Mouse (Mus musculus) neural tube, embryonic 11.5 days (tissue): ENCODE data around the gene Timm13. TPM values are rescaled to one million over a fixed set of nuclear protein-coding genes. Genes with fewer than 3 reads are reported as not detected.

Experiments
- ATAC-seq: fragments of 200-750 bp; cut with Nextera tagmentation; 2 replicates; pipeline ENCODE4 v1.8.0; 2017; ENCODE audit warnings: moderate number of reproducible peaks, mild to moderate bottlenecking, moderate TSS enrichment, moderate library complexity; ENCODE audit not compliant: insufficient read depth, low FRiP score, low TSS enrichment
- DNase-seq: peaks from one replicate; pipeline ENCODE4 v3.0.0-alpha.2; 2015; ENCODE audit warnings: low spot score
- H3K27ac ChIP-seq: fragments of 300-500 bp; sonication (generic); 2 replicates; pipeline ENCODE4 v1.5.1; 2014; ENCODE audit warnings: low read depth, mild to moderate bottlenecking, low read length
- H3K27me3 ChIP-seq: fragments of 300-500 bp; sonication (generic); 2 replicates; pipeline ENCODE4 v1.6.1; 2014; ENCODE audit warnings: mild to moderate bottlenecking, low read length, mixed read lengths; ENCODE audit not compliant: control insufficient read depth, insufficient read depth
- H3K36me3 ChIP-seq: fragments of 300-500 bp; sonication (generic); 2 replicates; pipeline ENCODE4 v1.6.1; 2014; ENCODE audit warnings: mild to moderate bottlenecking, low read length, moderate library complexity, mixed read lengths; ENCODE audit not compliant: control insufficient read depth, insufficient read depth
- H3K4me1 ChIP-seq: fragments of 300-500 bp; sonication (generic); 2 replicates; pipeline ENCODE4 v1.6.1; 2014; ENCODE audit warnings: low read length, mixed read lengths; ENCODE audit not compliant: control insufficient read depth, insufficient read depth
- H3K4me2 ChIP-seq: fragments of 300-500 bp; sonication (generic); 2 replicates; pipeline ENCODE4 v1.6.1; 2014; ENCODE audit warnings: low read depth, mild to moderate bottlenecking, moderate library complexity
- H3K4me3 ChIP-seq: fragments of 300-500 bp; sonication (generic); 2 replicates; pipeline ENCODE4 v1.5.1; 2014; ENCODE audit warnings: low read depth, low read length
- H3K9ac ChIP-seq: fragments of 300-500 bp; sonication (generic); 2 replicates; pipeline ENCODE4 v1.6.1; 2014; ENCODE audit warnings: mild to moderate bottlenecking, low read length
- H3K9me3 ChIP-seq: fragments of 300-500 bp; sonication (generic); 2 replicates; pipeline ENCODE4 v1.6.1; 2016; ENCODE audit warnings: low read length; ENCODE audit not compliant: control insufficient read depth
- WGBS: fragments of 180-500 bp; shearing (Covaris S2); extraction: QIAGEN DNeasy Blood & Tissue Kit; methylation state at CpG from one replicate; pipeline ENCODE4 v1.1.7; 2014; 5-methylcytosine and 5-hydroxymethylcytosine counted together
- polyA plus RNA-seq: library from polyadenylated mRNA; unstranded; fragments of >200 nt; fragmentation: Nextera tagmentation; extraction: Ambion mirVana; gene quantifications from 2 replicates; pipeline ENCODE4 v1.2.1, GENCODE M21; 2014

Timm13 gene
- polyA plus RNA-seq, 1 experiment from 2014 or later = 312 TPM

DNA sequence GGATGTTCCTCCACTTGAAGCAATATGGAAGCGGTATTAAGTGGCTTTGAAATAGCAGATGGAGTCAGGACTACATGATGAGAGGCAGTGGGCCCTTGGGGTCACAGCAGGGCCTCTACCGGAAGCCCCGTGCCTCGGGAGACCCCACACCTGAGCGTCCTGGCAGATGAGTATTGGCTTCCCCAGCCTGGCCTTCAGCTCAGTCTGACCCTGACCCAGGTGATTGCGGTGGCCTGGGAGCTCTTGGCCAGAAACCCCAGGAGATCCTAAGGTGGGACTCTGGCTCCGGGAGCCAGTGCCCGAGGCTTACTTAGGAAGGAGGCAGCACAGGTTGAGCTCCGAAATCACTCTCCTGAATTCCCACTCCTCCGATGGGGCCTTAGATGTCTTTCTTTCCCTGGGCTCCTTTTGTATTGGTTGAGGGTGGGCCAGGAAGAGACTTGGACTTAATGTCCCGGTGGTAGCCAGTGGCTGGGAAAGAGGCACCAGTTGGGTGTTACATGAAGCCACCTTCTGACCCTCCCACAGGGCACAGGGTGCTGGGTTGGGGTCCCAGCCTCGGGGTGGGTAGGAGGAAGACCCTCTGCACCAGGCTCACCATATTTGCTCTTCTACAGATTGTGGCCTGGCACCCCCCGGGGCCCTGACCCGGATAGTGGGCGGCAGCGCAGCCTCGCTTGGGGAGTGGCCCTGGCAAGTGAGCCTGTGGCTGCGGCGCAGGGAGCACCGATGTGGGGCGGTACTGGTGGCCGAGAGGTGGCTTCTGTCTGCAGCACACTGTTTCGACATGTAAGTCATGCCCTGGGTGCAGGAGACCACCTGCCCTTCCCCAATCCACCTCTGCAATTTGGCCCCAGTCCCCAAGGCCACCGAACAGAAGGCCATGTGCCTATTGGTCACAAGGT lies 3.9 kb downstream of the Timm13 start:
- no peak overlapping the region for H3K4me2 ChIP-seq
- 75% methylated on average over 24 of the region's 24 CpGs for WGBS
- no peaks in the 10 kb centered on the region for H3K36me3 ChIP-seq
- no peak for DNase-seq
- H3K9me3 ChIP-seq = no peaks in the 10 kb centered on the region
- H3K9ac ChIP-seq = no peak overlapping the region
- no peak overlapping the region for H3K4me3 ChIP-seq
- no peak overlapping the region for H3K27ac ChIP-seq
- peaks cover 6% of the 10 kb centered on the region for H3K4me1 ChIP-seq
- no peak for ATAC-seq
- H3K27me3 ChIP-seq = no peaks in the 10 kb centered on the region

- Histone ChIP-seq H3K4me2 (no peak overlapping the region), H3K9me3 (no peaks in the 10 kb centered on the region), H3K36me3 (no peaks in the 10 kb centered on the region), H3K9ac (no peak overlapping the region), H3K4me3 (no peak overlapping the region), H3K27ac (no peak overlapping the region), H3K27me3 (no peaks in the 10 kb centered on the region), H3K4me1 (peaks cover 6% of the 10 kb centered on the region)
- DNase-seq (no peak), ATAC-seq (no peak)
- WGBS = 82% methylated on average over 6 of the region's 6 CpGs
Measured at GRCm38 (mm10) chr10:80895697-80896096, 5.1 kb downstream of the Timm13 start.

- Histone ChIP-seq H3K27ac (no peak overlapping the region), H3K9ac (no peak overlapping the region), H3K9me3 (no peaks in the 10 kb centered on the region), H3K4me3 (no peak overlapping the region), H3K4me1 (peaks cover 6% of the 10 kb centered on the region), H3K27me3 (no peaks in the 10 kb centered on the region), H3K36me3 (no peaks in the 10 kb centered on the region), H3K4me2 (no peak overlapping the region)
- 84% methylated on average over 7 of the region's 7 CpGs for WGBS
- ATAC-seq (no peak), DNase-seq (no peak)
Measured at GRCm38 (mm10) chr10:80895100-80895499, 5.7 kb downstream of the Timm13 start.

DNA sequence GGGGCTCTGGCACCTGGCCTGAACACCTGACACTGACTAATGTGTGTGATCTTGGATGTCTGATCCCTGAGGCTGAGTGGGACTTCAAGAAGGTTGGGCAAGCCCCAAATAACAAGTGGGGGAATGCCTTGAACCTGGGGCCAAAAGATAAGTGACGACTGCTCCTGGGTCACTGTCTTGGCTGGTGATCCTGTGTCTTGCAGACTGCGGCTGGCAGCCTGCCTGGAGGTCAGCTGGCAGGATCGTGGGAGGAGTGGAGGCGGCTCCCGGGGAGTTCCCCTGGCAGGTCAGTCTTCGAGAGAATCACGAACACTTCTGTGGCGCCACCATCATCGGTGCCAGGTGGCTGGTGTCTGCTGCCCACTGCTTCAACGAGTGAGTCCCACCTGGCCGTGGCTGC lies 13.6 kb downstream of the Timm13 start:
- WGBS = 75% methylated on average over 11 of the region's 11 CpGs
- H3K9ac ChIP-seq = no peak overlapping the region
- H3K36me3 ChIP-seq = no peaks in the 10 kb centered on the region
- peaks cover 4% of the 10 kb centered on the region; the same call in 1 of the 2 replicates for H3K27me3 ChIP-seq
- DNase-seq = no peak
- H3K4me1 ChIP-seq = no peaks in the 10 kb centered on the region
- H3K9me3 ChIP-seq = no peaks in the 10 kb centered on the region
- H3K27ac ChIP-seq = no peak overlapping the region
- ATAC-seq = no peak
- no peak overlapping the region for H3K4me3 ChIP-seq
- no peak overlapping the region for H3K4me2 ChIP-seq

DNA sequence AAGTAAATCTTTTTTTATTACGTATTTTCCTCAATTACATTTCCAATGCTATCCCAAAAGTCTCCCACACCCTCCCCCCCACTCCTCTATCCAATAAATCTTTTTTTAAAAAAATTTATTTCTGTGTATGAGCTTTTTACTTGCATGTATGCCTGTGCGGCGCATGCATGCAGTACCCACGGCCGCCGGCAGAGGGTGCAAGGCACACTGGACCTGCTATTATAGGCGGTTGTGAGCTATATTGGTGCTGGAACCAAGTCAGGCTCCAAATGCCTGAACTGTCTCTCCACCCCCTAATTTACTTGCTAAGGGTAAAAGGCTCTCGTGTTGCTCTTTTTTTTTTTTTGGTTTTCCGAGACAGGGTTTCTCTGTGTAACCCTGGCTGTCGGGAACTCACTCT lies 19.5 kb downstream of the Timm13 start:
- H3K4me3 ChIP-seq = no peak overlapping the region
- no peak for ATAC-seq
- no peaks in the 10 kb centered on the region for H3K4me1 ChIP-seq
- H3K27ac ChIP-seq = no peak overlapping the region
- H3K36me3 ChIP-seq = no peaks in the 10 kb centered on the region
- no peak overlapping the region for H3K9ac ChIP-seq
- peak; percentile 64 for DNase-seq
- 26% methylated on average over 10 of the region's 10 CpGs for WGBS
- H3K4me2 ChIP-seq = no peak overlapping the region
- no peaks in the 10 kb centered on the region for H3K27me3 ChIP-seq
- H3K9me3 ChIP-seq = no peaks in the 10 kb centered on the region

DNA sequence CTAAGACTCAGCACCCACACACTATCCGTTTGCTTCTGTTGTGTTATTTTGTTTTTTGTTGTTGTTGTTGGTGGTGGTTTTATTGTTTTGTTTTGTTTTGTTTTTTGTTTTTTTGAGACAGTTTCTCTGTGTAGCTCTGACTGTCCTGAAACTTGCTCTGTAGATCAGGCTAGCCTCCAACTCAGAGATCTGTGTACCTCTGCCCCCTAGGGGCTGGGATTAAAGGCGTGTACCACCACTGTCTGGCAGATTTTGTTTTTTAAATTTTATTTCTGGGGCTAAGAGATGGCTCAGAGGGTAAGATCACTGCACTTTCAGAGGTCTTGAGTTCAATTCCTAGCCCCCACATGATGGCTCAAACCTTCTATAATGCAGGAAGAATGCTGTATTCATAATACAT lies 19.9 kb downstream of the Timm13 start:
- no peak overlapping the region for H3K9ac ChIP-seq
- H3K4me2 ChIP-seq = no peak overlapping the region
- no peak overlapping the region for H3K27ac ChIP-seq
- WGBS = 71% methylated on average over 2 of the region's 2 CpGs
- no peaks in the 10 kb centered on the region for H3K4me1 ChIP-seq
- H3K4me3 ChIP-seq = no peak overlapping the region
- ATAC-seq (no peak), DNase-seq (no peak)
- no peaks in the 10 kb centered on the region for H3K36me3 ChIP-seq
- H3K27me3 ChIP-seq = no peaks in the 10 kb centered on the region
- no peaks in the 10 kb centered on the region for H3K9me3 ChIP-seq

GRCm38 (mm10) chr10:80880131-80880641 lies 20.6 kb downstream of the Timm13 start:
- Histone ChIP-seq H3K27me3 (no peaks in the 10 kb centered on the region), H3K36me3 (no peaks in the 10 kb centered on the region), H3K9me3 (no peaks in the 10 kb centered on the region), H3K4me2 (no peak overlapping the region), H3K4me1 (no peaks in the 10 kb centered on the region), H3K4me3 (no peak overlapping the region), H3K9ac (no peak overlapping the region), H3K27ac (no peak overlapping the region)
- DNase-seq (peak; percentile 67), ATAC-seq (0 out of 2 replicates have a peak, but pooled peaks have one; percentile 48)
- 24% methylated on average over 5 of the region's 5 CpGs for WGBS

GRCm38 (mm10) chr10:80876594-80876993 lies 24.2 kb downstream of the Timm13 start:
- no peak for ATAC-seq
- no peaks in the 10 kb centered on the region for H3K27me3 ChIP-seq
- no peak overlapping the region for H3K4me2 ChIP-seq
- DNase-seq = no peak
- H3K4me3 ChIP-seq = no peak overlapping the region
- WGBS = 23% methylated on average over 3 of the region's 3 CpGs
- no peak overlapping the region for H3K27ac ChIP-seq
- no peaks in the 10 kb centered on the region for H3K4me1 ChIP-seq
- H3K36me3 ChIP-seq = no peaks in the 10 kb centered on the region
- H3K9ac ChIP-seq = no peak overlapping the region
- H3K9me3 ChIP-seq = no peaks in the 10 kb centered on the region

DNA sequence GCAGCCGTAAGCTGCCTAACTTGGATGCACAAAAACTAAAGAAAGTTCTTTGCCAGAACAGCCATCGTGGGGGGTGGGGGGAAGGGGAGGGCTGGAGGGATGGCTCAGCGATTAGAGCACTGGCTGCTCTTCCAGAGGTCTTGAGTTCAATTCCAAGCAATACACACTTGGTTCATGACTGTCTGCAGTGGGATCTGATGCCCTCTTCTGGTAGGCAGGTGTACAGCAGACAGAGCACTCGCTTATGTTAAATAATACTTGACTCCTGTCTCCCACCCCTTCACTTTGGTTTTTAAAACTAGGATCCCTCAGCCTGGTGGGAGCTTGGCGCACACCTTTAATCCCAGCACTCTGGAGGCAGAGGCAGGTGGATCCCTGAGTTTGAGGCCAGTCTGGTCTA lies 24.7 kb downstream of the Timm13 start:
- 30% methylated on average over 5 of the region's 5 CpGs for WGBS
- no peak overlapping the region for H3K9ac ChIP-seq
- no peak for ATAC-seq
- no peak overlapping the region for H3K4me3 ChIP-seq
- DNase-seq = peak; percentile 60
- no peaks in the 10 kb centered on the region for H3K4me1 ChIP-seq
- H3K9me3 ChIP-seq = no peaks in the 10 kb centered on the region
- H3K4me2 ChIP-seq = no peak overlapping the region
- H3K27ac ChIP-seq = no peak overlapping the region
- H3K36me3 ChIP-seq = no peaks in the 10 kb centered on the region
- H3K27me3 ChIP-seq = no peaks in the 10 kb centered on the region
